Mouse (Mus musculus): ENCODE results near the gene Hist1h2bn. TPM values are rescaled to one million over a fixed set of nuclear protein-coding genes. Genes with fewer than 3 reads are reported as not detected.
"Not testable (repeated sequence)": the region's sequence is repeated elsewhere in the genome, so short reads cannot be mapped to it uniquely, and the experiment has no call there.

Gene Hist1h2bn
- total and polyA plus RNA-seq, 3 experiments, result 5.6 to 1,714 TPM; not detected in 1

DNA sequence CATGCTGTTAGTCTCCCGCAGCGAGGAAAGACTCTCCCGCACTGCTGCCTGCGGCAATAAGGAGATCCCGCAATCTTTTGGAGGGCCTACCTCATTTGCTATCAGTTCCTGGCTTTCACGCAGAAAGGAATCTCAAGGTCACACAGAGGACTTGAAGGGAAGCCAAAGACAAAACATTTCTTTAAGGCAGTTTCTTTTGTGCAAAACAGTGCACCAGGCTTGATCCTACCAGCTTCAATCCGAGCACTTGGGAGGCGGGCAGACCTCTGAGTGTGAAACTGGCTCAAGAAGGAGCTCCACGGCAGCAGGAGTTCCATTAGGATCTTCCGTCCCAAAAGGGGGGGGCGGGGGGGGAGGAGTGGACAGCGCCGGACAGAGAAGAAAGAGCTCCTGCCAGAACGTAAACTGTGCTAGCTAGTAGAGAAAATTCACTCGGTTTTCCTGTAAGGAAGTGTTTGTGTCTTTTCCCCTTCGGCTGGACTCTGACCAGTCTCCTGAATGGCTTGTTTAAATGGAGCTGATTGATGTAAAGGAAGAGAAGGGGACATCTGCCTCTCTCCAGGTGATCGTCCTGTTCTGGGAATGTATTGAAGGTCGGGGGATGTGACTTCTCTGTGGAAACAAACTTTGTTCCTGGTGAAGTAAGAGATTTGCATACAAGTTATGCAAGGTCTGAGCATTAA lies 36.8 kb downstream of the Hist1h2bn start:
- Histone ChIP-seq H3K36me3 (ENCODE audit: control insufficient read depth in 1 of 2, insufficient read depth in 2 of 2, low read length in 2 of 2) (peaks cover 0 to 21% of the 10 kb centered on the region in 2 experiments; a peak in 2 of 4 replicates), H3K4me1 (ENCODE audit: control insufficient read depth in 1 of 2, insufficient read depth in 2 of 2, low read length in 2 of 2) (peaks cover 4 to 9% of the 10 kb centered on the region in 2 experiments), H3K27me3 (ENCODE audit: control insufficient read depth in 1 of 2, insufficient read depth in 2 of 2, low read length in 2 of 2) (no peaks in the 10 kb centered on the region), H3K9me3 (replicated peaks; ENCODE audit: insufficient read depth, low read length) (no peaks in the 10 kb centered on the region), H3K4me3 (ENCODE audit: control insufficient read depth in 1 of 2, insufficient read depth in 1 of 2, low read depth in 2 of 2, low read length in 2 of 2) (peak overlapping the region; percentile 31 to 38), H3K27ac (ENCODE audit: control insufficient read depth, low read depth, low read length) (no peak overlapping the region), H3K9ac (ENCODE audit: control insufficient read depth, low read depth, low read length, poor library complexity, severe bottlenecking) (peak overlapping the region; percentile 61), H3K79me2 (ENCODE audit: control insufficient read depth, insufficient read depth, low read length, poor library complexity) (no peaks in the 10 kb centered on the region)
- TF ChIP-seq CHD1 (IDR thresholded peaks at IDR 0.05; ENCODE audit: low read depth, low read length) (no peak), TCF12 (IDR thresholded peaks at IDR 0.05; ENCODE audit: low read depth, low read length) (no peak), MXI1 (IDR thresholded peaks at IDR 0.05; ENCODE audit: low read depth, low read length) (no peak), BHLHE40 (IDR thresholded peaks at IDR 0.05; ENCODE audit: borderline replicate concordance, low read depth, low read length) (no peak), RCOR1 (IDR thresholded peaks at IDR 0.05; ENCODE audit: low read depth, low read length) (no peak), ELF1 (IDR thresholded peaks at IDR 0.05; ENCODE audit: low read depth, low read length) (no peak), HCFC1 (IDR thresholded peaks at IDR 0.05; ENCODE audit: low read depth, low read length) (no peak), POLR2AphosphoS2 (IDR thresholded peaks at IDR 0.05; ENCODE audit: low read length) (no peak), ZC3H11A (IDR thresholded peaks at IDR 0.05; ENCODE audit: low read depth, low read length) (no peak), RAD21 (IDR thresholded peaks at IDR 0.05; ENCODE audit: low read depth, low read length) (no peak), POLR2AphosphoS5 (IDR thresholded peaks at IDR 0.05; ENCODE audit: borderline replicate concordance, low read depth, low read length) (no peak), MAZ (IDR thresholded peaks at IDR 0.05; ENCODE audit: low read depth, low read length) (no peak), UBTF (IDR thresholded peaks at IDR 0.05; ENCODE audit: borderline replicate concordance, insufficient read depth, low read depth, low read length) (no peak), GABPA (IDR thresholded peaks at IDR 0.05; ENCODE audit: low read depth, low read length) (no peak), JUND (IDR thresholded peaks at IDR 0.05; ENCODE audit: low read depth, low read length) (no peak), EP300 (IDR thresholded peaks at IDR 0.05; ENCODE audit: low read depth in 1 of 2, low read length in 2 of 2) (no peak), NRF1 (IDR thresholded peaks at IDR 0.05; ENCODE audit: insufficient read depth, low read depth, low read length, poor library complexity, severe bottlenecking) (no peak)
- DNase-seq (ENCODE audit: low read depth, low spot score), result peak; percentile 54

- peaks cover 0 to 2% of the 10 kb centered on the region in 2 experiments; a peak in 2 of 4 replicates for H3K36me3 ChIP-seq (ENCODE audit: control insufficient read depth in 1 of 2, insufficient read depth in 2 of 2, low read length in 2 of 2)
- DNase-seq (ENCODE audit: low read depth, low spot score), result no peak
- no peaks in the 10 kb centered on the region for H3K79me2 ChIP-seq (ENCODE audit: control insufficient read depth, insufficient read depth, low read length, poor library complexity)
- no peak overlapping the region for H3K9ac ChIP-seq (ENCODE audit: control insufficient read depth, low read depth, low read length, poor library complexity, severe bottlenecking)
- no peak for TF ChIP-seq ZC3H11A (IDR thresholded peaks at IDR 0.05; ENCODE audit: low read depth, low read length)
- TF ChIP-seq TCF12 (IDR thresholded peaks at IDR 0.05; ENCODE audit: low read depth, low read length), result no peak
- no peak for TF ChIP-seq ELF1 (IDR thresholded peaks at IDR 0.05; ENCODE audit: low read depth, low read length)
- peak; percentile 91 for TF ChIP-seq TBP (IDR thresholded peaks at IDR 0.05; ENCODE audit: low read depth, low read length)
- no peak for TF ChIP-seq MEF2A (IDR thresholded peaks at IDR 0.05; ENCODE audit: extremely low read depth, insufficient replicate concordance, low read depth, low read length, poor library complexity, severe bottlenecking)
- H3K27ac ChIP-seq (ENCODE audit: control insufficient read depth, low read depth, low read length), result no peak overlapping the region
- H3K4me3 ChIP-seq (ENCODE audit: control insufficient read depth in 1 of 2, insufficient read depth in 1 of 2, low read depth in 2 of 2, low read length in 2 of 2), result no peak overlapping the region
- H3K4me1 ChIP-seq (ENCODE audit: control insufficient read depth in 1 of 2, insufficient read depth in 2 of 2, low read length in 2 of 2), result peaks cover 0 to 6% of the 10 kb centered on the region in 2 experiments; a peak in 3 of 4 replicates
- H3K9me3 ChIP-seq (replicated peaks; ENCODE audit: insufficient read depth, low read length), result no peaks in the 10 kb centered on the region
- H3K27me3 ChIP-seq (ENCODE audit: control insufficient read depth in 1 of 2, insufficient read depth in 2 of 2, low read length in 2 of 2), result no peaks in the 10 kb centered on the region
Measured at GRCm38 (mm10) chr13:21795584-21795983, 41.7 kb downstream of the Hist1h2bn start.

DNA sequence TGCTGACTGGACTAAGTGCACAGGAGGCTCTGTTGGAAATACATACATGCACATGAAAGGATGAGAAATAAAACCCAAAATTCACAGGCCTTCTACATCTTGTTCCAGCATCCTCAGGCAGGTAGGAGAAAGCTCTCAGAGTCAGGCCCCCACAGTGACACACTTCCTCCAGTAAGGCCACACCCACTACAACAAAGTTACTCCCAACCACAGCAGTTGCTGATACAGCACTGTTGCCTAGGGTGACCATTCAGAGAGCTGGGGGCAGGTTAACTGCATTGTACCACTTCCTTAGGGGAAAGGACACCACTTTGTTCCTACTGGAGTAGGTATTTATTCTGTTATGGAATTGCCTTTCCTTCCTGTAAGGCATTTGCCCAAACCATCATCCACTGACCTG lies 43.2 kb downstream of the Hist1h2bn start:
- H3K9me3 ChIP-seq (replicated peaks; ENCODE audit: insufficient read depth, low read length); H3K27ac ChIP-seq (ENCODE audit: control insufficient read depth, low read depth, low read length); H3K79me2 ChIP-seq (ENCODE audit: control insufficient read depth, insufficient read depth, low read length, poor library complexity); DNase-seq (ENCODE audit: low read depth, low spot score); H3K4me3 ChIP-seq (ENCODE audit: control insufficient read depth in 1 of 2, insufficient read depth in 1 of 2, low read depth in 2 of 2, low read length in 2 of 2); H3K4me1 ChIP-seq (ENCODE audit: control insufficient read depth in 1 of 2, insufficient read depth in 2 of 2, low read length in 2 of 2); H3K36me3 ChIP-seq (ENCODE audit: control insufficient read depth in 1 of 2, insufficient read depth in 2 of 2, low read length in 2 of 2); H3K9ac ChIP-seq (ENCODE audit: control insufficient read depth, low read depth, low read length, poor library complexity, severe bottlenecking); H3K27me3 ChIP-seq (ENCODE audit: control insufficient read depth in 1 of 2, insufficient read depth in 2 of 2, low read length in 2 of 2): not testable (repeated sequence)

DNA sequence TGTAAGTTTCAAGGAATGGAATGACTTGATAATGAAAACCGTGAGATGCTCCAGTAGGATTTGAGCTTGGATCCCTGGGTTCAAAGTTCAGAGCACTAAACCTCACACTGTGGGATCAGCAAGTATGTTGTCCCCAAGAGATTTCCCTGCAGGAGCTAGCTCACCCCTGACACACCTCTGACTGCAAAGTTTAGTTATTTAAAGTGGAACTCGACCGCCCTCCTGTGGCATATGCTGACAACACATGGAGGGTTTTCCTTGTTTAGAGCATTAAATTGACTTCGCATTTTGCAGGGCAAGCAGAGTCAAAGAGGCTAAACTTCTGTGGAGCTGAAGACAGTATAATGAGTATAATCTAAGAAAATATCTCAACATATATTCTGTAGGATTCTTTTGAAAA lies 49.1 kb downstream of the Hist1h2bn start:
- H3K4me1 ChIP-seq (ENCODE audit: control insufficient read depth in 1 of 2, insufficient read depth in 2 of 2, low read length in 2 of 2); H3K27ac ChIP-seq (ENCODE audit: control insufficient read depth, low read depth, low read length); H3K27me3 ChIP-seq (ENCODE audit: control insufficient read depth in 1 of 2, insufficient read depth in 2 of 2, low read length in 2 of 2); DNase-seq (ENCODE audit: low read depth, low spot score); H3K9me3 ChIP-seq (replicated peaks; ENCODE audit: insufficient read depth, low read length); H3K9ac ChIP-seq (ENCODE audit: control insufficient read depth, low read depth, low read length, poor library complexity, severe bottlenecking); H3K79me2 ChIP-seq (ENCODE audit: control insufficient read depth, insufficient read depth, low read length, poor library complexity); H3K4me3 ChIP-seq (ENCODE audit: control insufficient read depth in 1 of 2, insufficient read depth in 1 of 2, low read depth in 2 of 2, low read length in 2 of 2); H3K36me3 ChIP-seq (ENCODE audit: control insufficient read depth in 1 of 2, insufficient read depth in 2 of 2, low read length in 2 of 2): not testable (repeated sequence)

Data from MEL (cell line).